10 mouse cellular contexts compared by ENCODE assay signal in genomic region chr4:41660851-41661430, GRCm38 (mm10). TPM values are rescaled to one million over a fixed set of nuclear protein-coding genes. Genes with fewer than 3 reads are reported as not detected.
DNase-seq lines count a peak whose midpoint lies in the region; ATAC-seq and TF ChIP-seq lines count a peak whose summit lies in the region.
"Had no signal": no experiment of that assay in that cellular context is flagged by ENCODE, and none has a peak within 500 bp of the region (broad histone marks: within the 10 kb centered on the region; RNA-seq: fewer than 3 reads in every experiment).

No protein-coding gene starts in this region.

- intact Hi-C loops in heart, postnatal 36 days (cut with DNase I), result no loop called here

- H3K4me1 ChIP-seq in heart, embryonic 10.5 days, result peaks cover 82% of the 10 kb centered on the region
- peaks cover 31% of the 10 kb centered on the region for H3K4me1 ChIP-seq in embryonic facial prominence, embryonic 14.5 days (ENCODE audit: control insufficient read depth, insufficient read depth, low read length)
- H3K4me1 ChIP-seq in kidney, postnatal 0 days (replicated peaks; ENCODE audit: insufficient read depth, low read length), result peaks cover 40% of the 10 kb centered on the region
- peaks cover 75% of the 10 kb centered on the region for H3K4me1 ChIP-seq in midbrain, embryonic 12.5 days

- H3K36me3 ChIP-seq in heart, embryonic 10.5 days, result no peaks in the 10 kb centered on the region
- H3K36me3 ChIP-seq in embryonic facial prominence, embryonic 14.5 days (ENCODE audit: control insufficient read depth, insufficient read depth, low read length), result peaks cover 11% of the 10 kb centered on the region; the same call in 1 of the 2 replicates
- H3K36me3 ChIP-seq in kidney, postnatal 0 days (ENCODE audit: insufficient read depth, low read length), result no peaks in the 10 kb centered on the region
- H3K36me3 ChIP-seq in midbrain, embryonic 12.5 days, result peaks cover 81% of the 10 kb centered on the region

- no peak for DNase-seq in heart, embryonic 10.5 days (ENCODE audit: low spot score)
- no peak for DNase-seq in heart, postnatal 36 days
- DNase-seq in embryonic facial prominence, embryonic 14.5 days (ENCODE audit: low spot score), result peak; percentile 89
- DNase-seq in kidney, postnatal 0 days (ENCODE audit: low spot score), result peak; percentile 63
- DNase-seq in urinary bladder, postnatal 36 days (ENCODE audit: low spot score in 2 of 2), result no peak
- no peak for DNase-seq in ovary, adult 18-20 months (ENCODE audit: low spot score)
- DNase-seq: right cerebral cortex, postnatal 14 days had no signal

- H3K27ac ChIP-seq in heart, embryonic 10.5 days, result peak overlapping the region; percentile 47; the same call in 1 of the 2 replicates
- no peak overlapping the region; the same call in 1 of the 2 replicates for H3K27ac ChIP-seq in embryonic facial prominence, embryonic 14.5 days (replicated peaks; ENCODE audit: low read depth, low read length)
- H3K27ac ChIP-seq in kidney, postnatal 0 days, result no peak overlapping the region
- peak overlapping the region; percentile 66 for H3K27ac ChIP-seq in midbrain, embryonic 12.5 days (replicated peaks)

- no peak for TF ChIP-seq CTCF in kidney, postnatal 0 days (IDR thresholded peaks at IDR 0.05; ENCODE audit: low read depth)

- no peak overlapping the region for H3K4me3 ChIP-seq in heart, embryonic 10.5 days
- H3K4me3 ChIP-seq in embryonic facial prominence, embryonic 14.5 days (ENCODE audit: low read depth, low read length), result no peak overlapping the region
- no peak overlapping the region for H3K4me3 ChIP-seq in kidney, postnatal 0 days (replicated peaks; ENCODE audit: low read depth, low read length)
- no peak overlapping the region for H3K4me3 ChIP-seq in midbrain, embryonic 12.5 days
- H3K4me3 ChIP-seq: erythroblast, embryonic 14.5 days had no signal

- peak; percentile 60 for ATAC-seq in embryonic facial prominence, embryonic 14.5 days (ENCODE audit: low read depth)
- ATAC-seq in kidney, postnatal 0 days (replicated peaks; ENCODE audit: low FRiP score, low read depth), result peak; percentile 33; the same call in 1 of the 2 replicates
- peak; percentile 42 for ATAC-seq in midbrain, embryonic 12.5 days (ENCODE audit: low FRiP score, low read depth)
- ATAC-seq in monocyte, adult 5-6 weeks (replicated peaks; ENCODE audit: insufficient number of reproducible peaks, low FRiP score, low TSS enrichment, poor library complexity, severe bottlenecking), result no peak

- no peaks in the 10 kb centered on the region for H3K9me3 ChIP-seq in heart, embryonic 10.5 days
- H3K9me3 ChIP-seq in embryonic facial prominence, embryonic 14.5 days (ENCODE audit: control insufficient read depth, low read length), result no peaks in the 10 kb centered on the region
- H3K9me3 ChIP-seq in kidney, postnatal 0 days (replicated peaks; ENCODE audit: low read length), result no peaks in the 10 kb centered on the region
- H3K9me3 ChIP-seq in midbrain, embryonic 12.5 days, result no peaks in the 10 kb centered on the region

- 32% methylated on average over 11 of the region's 11 CpGs for WGBS in heart, embryonic 10.5 days
- WGBS in embryonic facial prominence, embryonic 14.5 days, result 19% methylated on average over 9 of the region's 11 CpGs
- WGBS in kidney, postnatal 0 days, result 18% methylated on average over 11 of the region's 11 CpGs
- 27% methylated on average over 11 of the region's 11 CpGs for WGBS in midbrain, embryonic 12.5 days

- no peak overlapping the region for H3K4me2 ChIP-seq in embryonic facial prominence, embryonic 14.5 days (ENCODE audit: low read depth, low read length)
- H3K4me2 ChIP-seq in kidney, postnatal 0 days (ENCODE audit: low read length), result no peak overlapping the region
- H3K4me2 ChIP-seq in midbrain, embryonic 12.5 days (replicated peaks), result no peak overlapping the region

- peaks cover 96% of the 10 kb centered on the region for H3K27me3 ChIP-seq in heart, embryonic 10.5 days (ENCODE audit: insufficient read depth, poor library complexity, severe bottlenecking)
- H3K27me3 ChIP-seq in embryonic facial prominence, embryonic 14.5 days (replicated peaks; ENCODE audit: control insufficient read depth, insufficient read depth, low read length), result no peaks in the 10 kb centered on the region; the same call in 1 of the 2 replicates
- H3K27me3 ChIP-seq in kidney, postnatal 0 days (ENCODE audit: insufficient read depth, low read length), result no peaks in the 10 kb centered on the region
- 0 out of 2 replicates have a peak, but pooled peaks cover 8% of the 10 kb centered on the region for H3K27me3 ChIP-seq in midbrain, embryonic 12.5 days

- no peak overlapping the region for H3K9ac ChIP-seq in embryonic facial prominence, embryonic 14.5 days (ENCODE audit: low read depth, low read length)
- no peak overlapping the region for H3K9ac ChIP-seq in kidney, postnatal 0 days (ENCODE audit: low read depth, low read length)
- no peak overlapping the region for H3K9ac ChIP-seq in midbrain, embryonic 12.5 days (replicated peaks)

RNA-seq across cellular contexts. Expression of gene Enho, which starts 20.8 kb away (rescaled TPM):
- polyA plus RNA-seq in heart, embryonic 10.5 days (2016; fragmentation: Nextera tagmentation; extraction: Ambion mirVana), result 5.3 and 8.9 TPM in 2 replicates
- 1 to 10 TPM; 9.1 to 9.9 TPM for total RNA-seq in heart, postnatal 36 days (2021)
- 22.7 and 26.0 TPM in 2 replicates for polyA plus RNA-seq in embryonic facial prominence, embryonic 14.5 days (2014; fragmentation: Nextera tagmentation; extraction: Ambion mirVana)
- 20.2 and 23.9 TPM in 2 replicates for polyA plus RNA-seq in kidney, postnatal 0 days (2015; fragmentation: Nextera tagmentation; extraction: Ambion mirVana)
- 59.3 and 65.4 TPM in 2 replicates for polyA plus RNA-seq in midbrain, embryonic 12.5 days (2016; fragmentation: Nextera tagmentation; extraction: Ambion mirVana)
- 0.49 to 0.75 TPM in 2 of 3 replicates, not detected in the other for total RNA-seq in monocyte, adult 5-6 weeks (2017)

RNA-seq across cellular contexts. Expression of gene Cntfr, which starts 35.9 kb away (rescaled TPM):
- polyA plus RNA-seq in heart, embryonic 10.5 days (2016; fragmentation: Nextera tagmentation; extraction: Ambion mirVana), result 2.6 and 8.9 TPM in 2 replicates
- 1 to 10 TPM; 2.6 to 3.8 TPM for total RNA-seq in heart, postnatal 36 days (2021)
- 12.8 and 13.0 TPM in 2 replicates for polyA plus RNA-seq in embryonic facial prominence, embryonic 14.5 days (2014; fragmentation: Nextera tagmentation; extraction: Ambion mirVana)
- 8.6 and 8.7 TPM in 2 replicates for polyA plus RNA-seq in kidney, postnatal 0 days (2015; fragmentation: Nextera tagmentation; extraction: Ambion mirVana)
- polyA plus RNA-seq in midbrain, embryonic 12.5 days (2016; fragmentation: Nextera tagmentation; extraction: Ambion mirVana), result 35.0 and 43.5 TPM in 2 replicates
- not detected in 3 replicates for total RNA-seq in monocyte, adult 5-6 weeks (2017)
- polyA plus RNA-seq: erythroblast, embryonic 14.5 days had no signal

RNA-seq across cellular contexts. Expression of gene Il11ra1, which starts 38.8 kb away (rescaled TPM):
- polyA plus RNA-seq in heart, embryonic 10.5 days (2016; fragmentation: Nextera tagmentation; extraction: Ambion mirVana), result 144 and 147 TPM in 2 replicates
- total RNA-seq in heart, postnatal 36 days (2021), result 10 to 100 TPM; 85.5 to 91.8 TPM
- polyA plus RNA-seq in embryonic facial prominence, embryonic 14.5 days (2014; fragmentation: Nextera tagmentation; extraction: Ambion mirVana), result 317 and 362 TPM in 2 replicates
- 157 and 159 TPM in 2 replicates for polyA plus RNA-seq in kidney, postnatal 0 days (2015; fragmentation: Nextera tagmentation; extraction: Ambion mirVana)
- polyA plus RNA-seq in midbrain, embryonic 12.5 days (2016; fragmentation: Nextera tagmentation; extraction: Ambion mirVana), result 63.1 and 76.5 TPM in 2 replicates
- total RNA-seq in monocyte, adult 5-6 weeks (2017), result 25.4 to 27.9 TPM (median 27.7 TPM) in 3 replicates

RNA-seq across cellular contexts. Expression of gene Rpp25l, which starts 52.4 kb away (rescaled TPM):
- polyA plus RNA-seq in heart, embryonic 10.5 days (2016; fragmentation: Nextera tagmentation; extraction: Ambion mirVana), result 54.5 and 71.3 TPM in 2 replicates
- 10 to 100 TPM; 31.6 to 32.3 TPM for total RNA-seq in heart, postnatal 36 days (2021)
- 67.4 and 68.7 TPM in 2 replicates for polyA plus RNA-seq in embryonic facial prominence, embryonic 14.5 days (2014; fragmentation: Nextera tagmentation; extraction: Ambion mirVana)
- polyA plus RNA-seq in kidney, postnatal 0 days (2015; fragmentation: Nextera tagmentation; extraction: Ambion mirVana), result 63.3 and 65.2 TPM in 2 replicates
- 68.7 and 69.3 TPM in 2 replicates for polyA plus RNA-seq in midbrain, embryonic 12.5 days (2016; fragmentation: Nextera tagmentation; extraction: Ambion mirVana)
- total RNA-seq in monocyte, adult 5-6 weeks (2017), result 11.6 to 17.4 TPM (median 12.0 TPM) in 3 replicates

Comparison
In these comparisons a context has a peak if more than half of its experiments do, and no peak if none do; other contexts are left out.
1. DNase-seq: peak in embryonic facial prominence, embryonic 14.5 days (single experiment) and kidney, postnatal 0 days (single experiment); none in heart, embryonic 10.5 days (single experiment), heart, postnatal 36 days (0 of 2), urinary bladder, postnatal 36 days (0 of 2) and ovary, adult 18-20 months (single experiment).
2. H3K27ac ChIP-seq: peak in heart, embryonic 10.5 days (single experiment) and midbrain, embryonic 12.5 days (single experiment); none in embryonic facial prominence, embryonic 14.5 days (single experiment) and kidney, postnatal 0 days (single experiment).